Mouse (Mus musculus) midbrain, embryonic 15.5 days (tissue): ENCODE results near the gene Hadha. TPM values are rescaled to one million over a fixed set of nuclear protein-coding genes. Genes with fewer than 3 reads are reported as not detected.

ENCODE experiments used
- ATAC-seq: fragments of 200-750 bp; cut with Nextera tagmentation; replicated peaks from 2 replicates; pipeline ENCODE4 v1.8.0; 2017; ENCODE audit warnings: moderate TSS enrichment
- H3K27ac ChIP-seq: fragments of 300-500 bp; sonication (generic); 2 replicates; pipeline ENCODE4 v1.5.1; 2015; ENCODE audit warnings: mild to moderate bottlenecking, inconsistent platforms
- H3K27me3 ChIP-seq: fragments of 300-500 bp; sonication (generic); replicated peaks from 2 replicates; pipeline ENCODE4 v1.6.1; 2015; ENCODE audit warnings: inconsistent platforms
- H3K36me3 ChIP-seq: fragments of 300-500 bp; sonication (generic); replicated peaks from 2 replicates; pipeline ENCODE4 v1.6.1; 2015; ENCODE audit warnings: inconsistent platforms
- H3K4me1 ChIP-seq: fragments of 300-500 bp; sonication (generic); 2 replicates; pipeline ENCODE4 v1.6.1; 2015; ENCODE audit warnings: inconsistent platforms
- H3K4me2 ChIP-seq: fragments of 300-500 bp; sonication (generic); 2 replicates; pipeline ENCODE4 v1.6.1; 2015; ENCODE audit warnings: inconsistent platforms, mild to moderate bottlenecking, moderate library complexity
- H3K4me3 ChIP-seq: fragments of 300-500 bp; sonication (generic); 2 replicates; pipeline ENCODE4 v1.5.1; 2015; ENCODE audit warnings: mild to moderate bottlenecking, inconsistent platforms
- H3K9ac ChIP-seq: fragments of 300-500 bp; sonication (generic); 2 replicates; pipeline ENCODE4 v1.6.1; 2015; ENCODE audit warnings: mild to moderate bottlenecking, inconsistent platforms
- H3K9me3 ChIP-seq: fragments of 300-500 bp; sonication (generic); 2 replicates; pipeline ENCODE4 v1.6.1; 2016; ENCODE audit warnings: inconsistent platforms
- WGBS: fragments of 180-500 bp; shearing (Covaris S2); methylation state at CpG from one replicate; pipeline ENCODE4 v1.1.7; 2015; ENCODE audit warnings: mixed read lengths; 5-methylcytosine and 5-hydroxymethylcytosine counted together
- polyA plus RNA-seq: library from polyadenylated mRNA; unstranded; fragments of >200 nt; fragmentation: Nextera tagmentation; extraction: Ambion mirVana; gene quantifications from 2 replicates; pipeline ENCODE4 v1.2.1, GENCODE M21; 2015

Hadha gene
- polyA plus RNA-seq, 1 experiment from 2014 or later = 69.9 TPM

DNA sequence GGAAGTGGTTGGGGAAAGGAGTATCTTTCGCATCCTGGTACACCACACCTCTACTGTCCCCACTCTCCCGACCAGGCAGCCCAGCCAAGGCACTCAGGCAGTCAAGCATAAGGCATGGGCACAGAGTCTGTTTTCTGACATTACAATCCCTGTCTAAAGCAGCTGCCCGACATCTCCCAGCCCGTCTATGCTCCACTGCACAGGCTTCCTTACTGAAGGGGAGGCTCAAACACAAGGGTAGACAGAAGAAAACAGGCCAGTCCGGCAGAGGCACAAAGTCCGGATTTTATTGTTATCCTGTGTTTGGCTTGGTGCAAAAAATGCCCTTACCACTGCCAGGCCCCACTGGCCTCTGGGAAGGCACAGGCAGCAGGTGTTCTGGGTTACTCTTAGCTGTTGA lies 35.8 kb downstream of the Hadha start:
- ATAC-seq = no peak
- Histone ChIP-seq H3K4me1 (peaks cover 6% of the 10 kb centered on the region), H3K27ac (no peak overlapping the region), H3K4me3 (no peak overlapping the region), H3K9ac (no peak overlapping the region), H3K36me3 (peaks cover 54% of the 10 kb centered on the region), H3K9me3 (no peaks in the 10 kb centered on the region), H3K4me2 (no peak overlapping the region), H3K27me3 (no peaks in the 10 kb centered on the region)
- 73% methylated on average over 6 of the region's 6 CpGs for WGBS

DNA sequence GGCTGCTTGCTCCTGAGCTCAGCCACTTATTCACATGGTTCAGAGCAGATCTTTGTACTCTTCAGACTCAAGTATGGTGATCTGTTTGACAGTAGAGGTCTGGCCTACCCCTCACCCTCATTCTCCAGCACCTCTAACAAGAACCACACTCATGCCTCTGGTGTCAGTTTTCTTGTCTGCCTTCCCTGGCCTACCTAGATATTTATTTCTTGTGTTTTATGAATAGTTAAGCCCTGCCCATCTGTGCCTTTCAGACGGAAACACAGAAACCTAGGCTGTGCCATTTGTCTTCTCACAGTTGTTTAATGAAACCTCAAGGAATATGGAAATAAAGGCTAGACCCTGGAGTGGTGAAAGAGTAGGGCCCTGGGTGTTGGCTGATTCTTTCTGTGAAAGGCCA lies 36.9 kb downstream of the Hadha start:
- Histone ChIP-seq H3K4me2 (no peak overlapping the region), H3K9ac (no peak overlapping the region), H3K27ac (no peak overlapping the region), H3K9me3 (no peaks in the 10 kb centered on the region), H3K27me3 (no peaks in the 10 kb centered on the region; the same call in 1 of the 2 replicates), H3K4me3 (no peak overlapping the region), H3K4me1 (peaks cover 16% of the 10 kb centered on the region), H3K36me3 (peaks cover 45% of the 10 kb centered on the region)
- ATAC-seq = no peak
- 93% methylated on average over 1 of the region's 1 CpGs for WGBS

DNA sequence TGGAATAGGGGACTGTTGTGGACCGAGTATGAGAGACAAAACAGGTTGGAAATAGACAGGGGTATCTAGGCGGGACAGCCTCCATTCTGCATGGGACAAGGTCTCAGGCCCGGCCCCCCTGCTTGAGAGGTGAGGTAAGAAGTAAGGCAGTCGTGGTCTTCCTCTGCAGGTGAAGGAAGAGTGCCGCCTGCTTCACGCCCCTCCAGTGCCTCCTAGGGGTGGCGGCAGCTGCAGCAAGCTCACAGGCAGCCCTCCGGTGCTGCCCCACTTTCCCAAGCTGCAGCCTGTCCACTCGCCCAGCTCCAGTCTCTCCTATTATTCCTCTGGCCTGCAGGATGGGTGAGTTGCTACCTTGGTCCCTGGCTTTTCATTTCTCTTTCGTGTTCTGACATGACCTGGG lies 39.2 kb downstream of the Hadha start:
- peaks cover 25% of the 10 kb centered on the region for H3K4me1 ChIP-seq
- H3K4me3 ChIP-seq = no peak overlapping the region
- H3K9me3 ChIP-seq = no peaks in the 10 kb centered on the region
- H3K4me2 ChIP-seq = no peak overlapping the region
- ATAC-seq = no peak
- 45% methylated on average over 10 of the region's 10 CpGs for WGBS
- H3K27me3 ChIP-seq = no peaks in the 10 kb centered on the region; the same call in 1 of the 2 replicates
- no peak overlapping the region for H3K27ac ChIP-seq
- no peak overlapping the region for H3K9ac ChIP-seq
- peaks cover 25% of the 10 kb centered on the region for H3K36me3 ChIP-seq

DNA sequence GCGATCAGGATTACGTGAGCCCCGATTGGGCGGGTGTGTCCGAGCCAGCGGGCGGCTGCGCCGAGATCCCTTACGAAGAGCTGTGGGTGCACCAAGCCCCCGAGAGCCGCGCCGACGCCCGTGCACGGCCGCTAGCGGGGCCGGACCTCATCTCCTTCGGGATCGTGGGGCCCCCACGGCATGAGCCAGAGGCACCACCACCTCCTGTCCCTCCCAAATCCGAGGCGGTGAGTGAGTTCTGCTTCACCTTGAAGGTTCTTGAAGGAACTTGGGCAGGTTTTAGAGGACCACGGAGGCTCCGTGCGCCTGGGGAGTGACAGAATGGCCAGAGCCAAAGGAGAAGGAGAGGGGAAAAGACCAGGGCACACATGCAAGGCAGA lies 40.2 kb downstream of the Hadha start:
- no peak; the same call in 1 of the 2 replicates for ATAC-seq
- Histone ChIP-seq H3K36me3 (peaks cover 16% of the 10 kb centered on the region), H3K4me2 (peak overlapping the region; percentile 75)

GRCm38 (mm10) chr5:30113881-30114760 lies 40.8 kb downstream of the Hadha start:
- Histone ChIP-seq H3K4me1 (peaks cover 37% of the 10 kb centered on the region), H3K27me3 (no peaks in the 10 kb centered on the region; the same call in 1 of the 2 replicates), H3K9ac (peak overlapping the region; percentile 50), H3K4me2 (peak overlapping the region; percentile 75), H3K9me3 (no peaks in the 10 kb centered on the region), H3K36me3 (peaks cover 13% of the 10 kb centered on the region), H3K27ac (peak overlapping the region; percentile 48), H3K4me3 (peak overlapping the region; percentile 50)
- WGBS = 2% methylated on average over 101 of the region's 103 CpGs
- peak; percentile 78 for ATAC-seq

More for the DNA sequence above, 40.2 kb downstream of the Hadha start:
- Histone ChIP-seq H3K27me3 (no peaks in the 10 kb centered on the region; the same call in 1 of the 2 replicates), H3K27ac (peak overlapping the region; percentile 48; the same call in 1 of the 2 replicates), H3K4me3 (peak overlapping the region; percentile 50), H3K4me1 (peaks cover 34% of the 10 kb centered on the region), H3K9ac (peak overlapping the region; percentile 50), H3K9me3 (no peaks in the 10 kb centered on the region)
- WGBS = 6% methylated on average over 28 of the region's 28 CpGs

DNA sequence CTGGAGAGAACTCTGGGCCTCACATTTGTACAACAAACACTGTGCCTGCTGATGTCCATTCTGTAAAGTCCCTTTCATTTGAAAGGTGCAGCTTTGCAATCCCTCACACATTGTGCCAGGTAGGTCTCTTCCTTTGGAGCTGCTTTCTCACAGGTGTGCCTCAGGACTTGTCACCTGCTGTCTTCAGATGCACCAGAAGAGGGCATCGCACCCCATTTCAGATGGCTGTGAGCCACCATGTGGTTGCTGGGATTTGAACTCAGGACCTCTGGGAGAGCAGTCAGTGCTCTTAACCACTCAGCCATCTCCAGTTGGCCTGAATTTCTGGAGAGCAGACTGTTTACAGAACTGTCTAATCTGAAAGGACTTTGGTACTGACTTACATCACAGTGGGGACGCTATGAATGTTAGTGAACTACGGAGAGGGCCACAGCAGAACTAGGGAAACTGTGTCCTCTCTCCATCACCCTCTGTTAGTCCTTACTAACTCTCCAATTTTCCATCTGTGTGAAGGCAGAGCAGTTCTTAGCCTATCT lies 42.4 kb downstream of the Hadha start:
- H3K4me1 ChIP-seq = peaks cover 45% of the 10 kb centered on the region
- no peak overlapping the region for H3K4me3 ChIP-seq
- no peak overlapping the region for H3K27ac ChIP-seq
- ATAC-seq = no peak
- no peak overlapping the region for H3K4me2 ChIP-seq
- H3K27me3 ChIP-seq = no peaks in the 10 kb centered on the region; the same call in 1 of the 2 replicates
- 86% methylated on average over 3 of the region's 3 CpGs for WGBS
- H3K9ac ChIP-seq = no peak overlapping the region
- no peaks in the 10 kb centered on the region for H3K9me3 ChIP-seq
- H3K36me3 ChIP-seq = peaks cover 3% of the 10 kb centered on the region; the same call in 1 of the 2 replicates

DNA sequence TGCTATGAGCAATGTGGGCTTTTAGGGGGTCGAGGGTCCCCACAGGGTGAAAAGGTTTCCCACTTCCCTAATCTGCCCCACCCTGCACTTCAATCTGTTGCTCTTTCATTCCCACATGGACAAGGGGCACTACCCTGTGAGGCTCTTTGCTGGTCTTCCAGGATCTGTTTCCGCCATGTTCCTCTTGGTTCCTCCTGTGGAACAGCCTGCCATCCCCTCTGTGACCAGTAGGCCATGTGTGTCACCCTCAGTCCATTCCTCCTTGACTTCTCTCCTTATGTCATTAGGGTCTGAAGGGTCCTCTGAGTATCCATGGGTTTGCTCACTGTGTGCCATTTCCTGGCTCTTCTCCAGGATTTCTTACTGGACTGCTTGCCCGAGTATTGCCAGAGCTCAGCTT lies 43.2 kb downstream of the Hadha start:
- no peak for ATAC-seq
- Histone ChIP-seq H3K4me2 (no peak overlapping the region), H3K27ac (no peak overlapping the region), H3K27me3 (no peaks in the 10 kb centered on the region; the same call in 1 of the 2 replicates), H3K36me3 (no peaks in the 10 kb centered on the region), H3K9me3 (no peaks in the 10 kb centered on the region), H3K4me3 (no peak overlapping the region), H3K9ac (no peak overlapping the region), H3K4me1 (peaks cover 54% of the 10 kb centered on the region)
- 76% methylated on average over 3 of the region's 3 CpGs for WGBS

DNA sequence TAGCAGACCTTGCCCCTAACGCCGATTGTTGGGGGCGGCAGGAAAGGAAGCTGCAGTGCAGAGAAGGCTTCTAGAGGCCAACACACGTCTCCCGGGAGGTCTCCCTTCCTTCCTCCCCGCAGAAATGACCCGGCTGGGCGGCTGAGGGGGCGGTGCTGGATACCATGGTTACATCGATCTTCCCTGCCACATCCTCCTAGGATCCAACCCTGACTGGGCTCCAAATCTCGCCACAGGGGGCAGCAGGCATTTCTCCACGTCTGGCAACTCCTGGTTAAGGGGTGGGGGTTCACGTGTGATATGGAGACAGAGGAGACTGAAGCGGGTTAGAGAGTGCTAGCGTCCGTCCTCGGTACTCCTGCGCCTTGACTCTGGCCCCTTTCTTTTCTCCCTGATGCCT lies 43.8 kb downstream of the Hadha start:
- Histone ChIP-seq H3K27me3 (no peaks in the 10 kb centered on the region; the same call in 1 of the 2 replicates), H3K9me3 (no peaks in the 10 kb centered on the region), H3K4me1 (peaks cover 60% of the 10 kb centered on the region), H3K9ac (no peak overlapping the region), H3K4me2 (peak overlapping the region; percentile 36), H3K36me3 (no peaks in the 10 kb centered on the region), H3K27ac (peak overlapping the region; percentile 30; the same call in 1 of the 2 replicates), H3K4me3 (no peak overlapping the region)
- peak; percentile 14 for ATAC-seq
- 3% methylated on average over 18 of the region's 18 CpGs for WGBS

DNA sequence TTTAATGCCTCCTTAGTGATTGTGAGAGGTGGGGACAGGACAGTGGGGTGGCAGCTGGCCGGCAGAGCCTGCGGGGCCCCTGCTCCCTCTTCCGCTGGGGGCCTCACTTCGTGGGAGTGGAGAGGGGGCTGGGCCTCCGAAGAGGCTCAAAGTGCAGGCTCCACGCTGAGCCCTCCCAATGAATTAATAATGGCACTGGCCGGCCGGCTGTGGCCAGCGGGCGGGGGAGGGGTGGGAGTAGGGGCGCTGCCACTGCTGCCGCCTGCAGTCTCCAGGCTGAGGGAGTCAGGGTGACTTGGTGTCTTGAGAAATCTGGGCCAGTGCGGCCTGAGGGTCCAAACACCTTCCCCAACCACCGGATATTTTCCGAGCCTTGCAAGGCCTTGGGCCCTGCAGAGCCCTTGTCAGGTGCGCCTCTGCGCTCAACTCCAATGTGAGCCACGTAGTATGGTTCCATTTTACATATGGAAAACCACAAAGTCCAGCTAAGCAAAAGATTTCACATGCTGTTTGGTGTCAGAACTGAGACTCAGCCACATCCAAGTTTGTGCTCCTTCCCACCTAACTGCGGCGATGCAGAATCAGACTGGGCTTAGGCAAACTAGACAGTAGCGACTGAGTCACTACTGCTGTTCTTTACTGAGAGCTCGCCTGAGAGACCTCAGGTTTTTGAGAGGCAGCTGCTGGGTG lies 44.4 kb downstream of the Hadha start:
- peaks cover 66% of the 10 kb centered on the region for H3K4me1 ChIP-seq
- no peaks in the 10 kb centered on the region for H3K9me3 ChIP-seq
- H3K4me3 ChIP-seq = no peak overlapping the region
- peak overlapping the region; percentile 30; the same call in 1 of the 2 replicates for H3K27ac ChIP-seq
- no peak for ATAC-seq
- peak overlapping the region; percentile 36 for H3K4me2 ChIP-seq
- WGBS = 8% methylated on average over 22 of the region's 22 CpGs
- no peak overlapping the region for H3K9ac ChIP-seq
- H3K36me3 ChIP-seq = no peaks in the 10 kb centered on the region
- H3K27me3 ChIP-seq = no peaks in the 10 kb centered on the region; the same call in 1 of the 2 replicates

DNA sequence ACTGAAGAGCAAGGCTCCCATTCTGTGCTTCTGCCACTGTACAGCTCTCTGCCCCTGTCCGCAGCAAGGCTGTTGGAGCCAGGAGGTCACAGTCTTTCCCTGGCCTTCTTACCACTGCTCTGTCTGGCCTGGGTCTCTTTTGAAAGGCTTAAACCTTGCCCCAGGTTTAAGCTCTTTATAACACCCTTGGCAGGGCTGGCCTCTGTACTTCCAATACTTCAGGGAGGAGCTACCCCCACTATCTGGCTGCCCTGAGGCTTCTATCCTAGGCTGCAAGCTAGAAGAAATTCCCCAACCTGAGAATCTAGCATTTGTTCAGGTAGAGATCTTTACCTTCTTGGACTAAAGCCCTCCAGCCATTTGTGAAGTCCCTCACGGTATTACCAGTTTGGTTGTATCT lies 45.1 kb downstream of the Hadha start:
- Histone ChIP-seq H3K9me3 (no peaks in the 10 kb centered on the region), H3K9ac (no peak overlapping the region), H3K4me2 (no peak overlapping the region), H3K36me3 (no peaks in the 10 kb centered on the region), H3K27ac (no peak overlapping the region), H3K4me3 (no peak overlapping the region), H3K27me3 (no peaks in the 10 kb centered on the region; the same call in 1 of the 2 replicates), H3K4me1 (peaks cover 71% of the 10 kb centered on the region)
- WGBS = 30% methylated on average over 2 of the region's 2 CpGs
- ATAC-seq = no peak

DNA sequence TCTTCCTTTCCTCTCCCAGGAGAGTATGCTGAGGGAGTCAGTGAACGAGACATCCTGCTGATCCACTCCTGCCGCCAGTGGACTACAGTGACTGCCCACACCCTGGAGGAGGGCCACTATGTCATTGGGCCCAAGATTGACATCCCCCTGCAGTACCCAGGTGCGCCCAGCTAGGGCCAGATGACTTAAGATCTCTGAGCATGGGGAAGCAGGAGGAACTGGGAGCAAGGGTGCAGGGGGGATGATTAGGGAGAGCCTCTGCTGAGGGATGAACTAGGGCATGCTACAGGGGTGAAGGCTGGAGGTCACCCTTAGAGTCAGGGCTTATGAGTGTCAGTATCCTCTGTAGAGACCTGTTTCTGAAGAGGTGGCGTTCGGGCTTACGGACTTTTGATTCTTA lies 46.7 kb downstream of the Hadha start:
- no peaks in the 10 kb centered on the region for H3K27me3 ChIP-seq
- H3K4me3 ChIP-seq = no peak overlapping the region
- 56% methylated on average over 6 of the region's 6 CpGs for WGBS
- H3K4me2 ChIP-seq = peak overlapping the region; percentile 99; the same call in 1 of the 2 replicates
- H3K9ac ChIP-seq = no peak overlapping the region
- no peak for ATAC-seq
- no peaks in the 10 kb centered on the region for H3K36me3 ChIP-seq
- H3K4me1 ChIP-seq = peaks cover 65% of the 10 kb centered on the region
- peak overlapping the region; percentile 43; the same call in 1 of the 2 replicates for H3K27ac ChIP-seq
- H3K9me3 ChIP-seq = no peaks in the 10 kb centered on the region

DNA sequence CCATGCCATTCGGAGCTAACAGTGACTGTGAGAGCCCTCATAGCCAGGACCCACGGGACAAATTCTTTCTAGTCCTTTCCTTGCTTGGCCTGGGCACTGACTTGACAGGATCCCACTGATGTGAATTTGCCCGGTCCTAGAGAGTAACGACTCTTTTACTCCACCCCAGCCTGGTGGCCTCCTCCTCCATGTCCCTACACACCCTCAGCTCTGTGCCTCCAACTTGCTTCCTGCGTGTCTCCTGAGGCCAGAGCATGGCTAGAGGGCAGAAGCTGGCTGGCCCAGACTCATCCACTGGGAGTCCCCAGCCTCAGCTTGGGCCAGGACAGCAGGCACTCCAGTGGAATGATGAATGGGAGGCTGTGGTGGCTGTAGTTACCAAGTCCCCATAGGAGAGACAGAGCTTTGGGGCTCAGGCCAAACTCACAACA lies 47.3 kb downstream of the Hadha start:
- 3% methylated on average over 5 of the region's 5 CpGs for WGBS
- ATAC-seq = 0 out of 2 replicates have a peak, but pooled peaks have one; percentile 1
- no peaks in the 10 kb centered on the region for H3K36me3 ChIP-seq
- peak overlapping the region; percentile 43 for H3K27ac ChIP-seq
- no peaks in the 10 kb centered on the region for H3K27me3 ChIP-seq
- H3K4me1 ChIP-seq = peaks cover 65% of the 10 kb centered on the region
- peak overlapping the region; percentile 99 for H3K4me2 ChIP-seq
- H3K4me3 ChIP-seq = 0 out of 2 replicates have a peak overlapping the region, but pooled peaks have one; percentile 64
- H3K9ac ChIP-seq = no peak overlapping the region
- H3K9me3 ChIP-seq = no peaks in the 10 kb centered on the region
